Mouse (Mus musculus): ENCODE results near the gene Ciita.

DNA sequence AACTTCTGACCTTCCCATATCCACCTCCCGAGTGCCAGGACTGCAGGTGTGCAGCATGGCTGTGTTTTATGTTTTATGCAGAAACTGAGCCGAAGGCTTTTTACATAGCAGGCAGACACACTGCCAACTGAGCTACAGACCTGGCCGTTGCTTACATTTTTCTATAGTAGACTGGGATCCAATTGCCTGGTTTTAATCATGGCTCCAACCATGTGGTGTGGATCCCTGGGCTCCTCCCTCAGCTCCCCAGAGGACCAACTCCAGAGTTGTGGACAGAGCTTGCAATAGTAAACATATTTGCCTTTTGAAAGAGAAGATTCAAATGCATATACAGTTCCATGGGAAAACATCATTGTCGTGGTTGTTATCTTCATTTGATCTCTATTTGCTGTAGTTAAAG is 71.7 kb downstream of the Ciita start:
- TF ChIP-seq MAX (IDR thresholded peaks at IDR 0.05; ENCODE audit: low read length) (no peak), JUND (conservative IDR thresholded peaks at IDR 0.05; ENCODE audit: low read depth, low read length) (no peak), CTCF (conservative IDR thresholded peaks at IDR 0.05 in 1 of 2, IDR thresholded peaks at IDR 0.05 in 1 of 2; ENCODE audit: low read depth in 2 of 2, low read length in 2 of 2) (no peak), ZKSCAN1 (IDR thresholded peaks at IDR 0.05; ENCODE audit: borderline replicate concordance, low read depth, low read length) (no peak), BHLHE40 (IDR thresholded peaks at IDR 0.05; ENCODE audit: low read depth, low read length) (no peak), POLR2A (IDR thresholded peaks at IDR 0.05; ENCODE audit: low read depth, low read length) (no peak), HCFC1 (IDR thresholded peaks at IDR 0.05; ENCODE audit: low read depth, low read length) (no peak)

Measured in CH12.LX (cell line).